Mouse (Mus musculus) CH12.LX (cell line): ENCODE measurements around the gene Rasgrf2. TPM values are rescaled to one million over a fixed set of nuclear protein-coding genes. Genes with fewer than 3 reads are reported as not detected.

Experiments used
- DNase-seq: peaks from one replicate; pipeline ENCODE4 v3.0.0-alpha.2; 2013; ENCODE audit errors: extremely low read depth
- H3K27ac ChIP-seq: 2 replicates; pipeline ENCODE4 v1.5.1; 2012; ENCODE audit warnings: low read depth, mild to moderate bottlenecking, control low read depth, moderate library complexity; ENCODE audit not compliant: insufficient read depth
- H3K27me3 ChIP-seq: replicated peaks from 2 replicates; pipeline ENCODE3; 2012; ENCODE audit warnings: inconsistent platforms
- H3K36me3 ChIP-seq, 2 experiments: replicated peaks in 1 of 2; 2 replicates each; pipeline versions ENCODE3 to v1.6.1; 2012; ENCODE audit warnings: inconsistent platforms in 1 of 2, low read length in 1 of 2, mild to moderate bottlenecking in 1 of 2, mixed read lengths in 1 of 2, moderate library complexity in 1 of 2; ENCODE audit not compliant: control insufficient read depth in 1 of 2, insufficient read depth in 1 of 2
- H3K4me1 ChIP-seq, 2 experiments: 2 replicates each; pipeline ENCODE4 v1.6.1; 2012; ENCODE audit warnings: inconsistent platforms in 1 of 2, moderate library complexity in 1 of 2; ENCODE audit not compliant: insufficient read depth in 2 of 2, control insufficient read depth in 1 of 2
- H3K4me2 ChIP-seq: 2 replicates; pipeline ENCODE4 v1.6.1; 2012; ENCODE audit warnings: low read depth, mild to moderate bottlenecking, control low read depth; ENCODE audit not compliant: poor library complexity, insufficient read depth, severe bottlenecking
- H3K4me3 ChIP-seq, 3 experiments: fragments of 150-350 bp in 1 of 3; sonication (generic) in 1 of 3; replicated peaks in 1 of 3; 2 replicates each; pipeline versions ENCODE3 to v1.5.1; 2011 to 2012; ENCODE audit warnings: low read depth in 2 of 3, low read length in 2 of 3, mild to moderate bottlenecking in 2 of 3, moderate library complexity in 2 of 3, control low read depth in 1 of 3, improper control_type of control experiment in 1 of 3, inconsistent platforms in 1 of 3, mixed read lengths in 1 of 3; ENCODE audit not compliant: poor library complexity in 1 of 3
- H3K79me2 ChIP-seq: replicated peaks from 2 replicates; pipeline ENCODE4 v1.6.1; 2012; ENCODE audit warnings: mild to moderate bottlenecking, moderate library complexity; ENCODE audit not compliant: control insufficient read depth, poor library complexity, insufficient read depth, severe bottlenecking; ENCODE audit errors: extremely low read depth
- H3K9ac ChIP-seq: 2 replicates; pipeline ENCODE4 v1.6.1; 2012; ENCODE audit warnings: low read depth, mild to moderate bottlenecking, control low read depth, moderate library complexity; ENCODE audit not compliant: insufficient read depth
- H3K9me3 ChIP-seq: replicated peaks from 2 replicates; pipeline ENCODE3; 2012; ENCODE audit warnings: low read length, inconsistent platforms, mixed read lengths
- CHD1 ChIP-seq: IDR thresholded peaks from 2 replicates; pipeline ENCODE4 v1.6.1; 2012; ENCODE audit warnings: low read depth, low read length, improper control_type of control experiment, inconsistent platforms
- E2F4 ChIP-seq: IDR thresholded peaks from 2 replicates; pipeline ENCODE4 v1.6.1; 2011; ENCODE audit warnings: low read depth, low read length, improper control_type of control experiment; ENCODE audit not compliant: insufficient replicate concordance
- ELF1 ChIP-seq: IDR thresholded peaks from 2 replicates; pipeline ENCODE4 v1.6.1; 2014; ENCODE audit warnings: low read depth, mild to moderate bottlenecking, inconsistent platforms, low read length, improper control_type of control experiment
- EP300 ChIP-seq: IDR thresholded peaks from 2 replicates; pipeline ENCODE4 v1.6.1; 2011; ENCODE audit warnings: low read length, improper control_type of control experiment
- ETS1 ChIP-seq: conservative IDR thresholded peaks from 2 replicates; pipeline ENCODE4 v1.6.1; 2012; ENCODE audit warnings: low read depth, mild to moderate bottlenecking, inconsistent platforms, low read length, improper control_type of control experiment, moderate library complexity
- JUN ChIP-seq: IDR thresholded peaks from 2 replicates; pipeline ENCODE4 v1.6.1; 2011; ENCODE audit warnings: low read depth, mild to moderate bottlenecking, low read length, improper control_type of control experiment, moderate library complexity; ENCODE audit not compliant: insufficient read depth
- JUND ChIP-seq: conservative IDR thresholded peaks from 2 replicates; pipeline ENCODE4 v1.6.1; 2011; ENCODE audit warnings: low read depth, low read length, improper control_type of control experiment
- KAT2A ChIP-seq: IDR thresholded peaks from 2 replicates; pipeline ENCODE4 v1.6.1; 2012; ENCODE audit warnings: low read length, improper control_type of control experiment, inconsistent platforms; ENCODE audit not compliant: insufficient replicate concordance
- MAX ChIP-seq: IDR thresholded peaks from 2 replicates; pipeline ENCODE4 v1.6.1; 2011; ENCODE audit warnings: low read length, improper control_type of control experiment
- MAZ ChIP-seq: IDR thresholded peaks from 2 replicates; pipeline ENCODE4 v1.6.1; 2012; ENCODE audit warnings: low read depth, mild to moderate bottlenecking, inconsistent platforms, low read length, improper control_type of control experiment, moderate library complexity
- MEF2A ChIP-seq: IDR thresholded peaks from 2 replicates; pipeline ENCODE4 v1.6.1; 2014; ENCODE audit warnings: low read depth, mild to moderate bottlenecking, inconsistent platforms, low read length, improper control_type of control experiment, borderline replicate concordance
- MXI1 ChIP-seq: IDR thresholded peaks from 2 replicates; pipeline ENCODE4 v1.6.1; 2011; ENCODE audit warnings: mild to moderate bottlenecking, low read depth, low read length, improper control_type of control experiment
- MYC ChIP-seq: IDR thresholded peaks from 2 replicates; pipeline ENCODE4 v1.6.1; 2011; ENCODE audit warnings: low read depth, mild to moderate bottlenecking, improper control_type of control experiment, low read length
- NRF1 ChIP-seq: IDR thresholded peaks from 2 replicates; pipeline ENCODE4 v1.6.1; 2014; ENCODE audit warnings: low read depth, mild to moderate bottlenecking, inconsistent platforms, low read length, improper control_type of control experiment, moderate library complexity
- POLR2AphosphoS2 ChIP-seq: IDR thresholded peaks from 2 replicates; pipeline ENCODE4 v1.6.1; 2011; ENCODE audit warnings: low read depth, low read length, improper control_type of control experiment
- RAD21 ChIP-seq: IDR thresholded peaks from 2 replicates; pipeline ENCODE4 v1.6.1; 2011; ENCODE audit warnings: low read depth, mild to moderate bottlenecking, low read length, improper control_type of control experiment, moderate library complexity
- SMC3 ChIP-seq: IDR thresholded peaks from 2 replicates; pipeline ENCODE4 v1.6.1; 2011; ENCODE audit warnings: low read depth, low read length, improper control_type of control experiment
- TBP ChIP-seq: conservative IDR thresholded peaks from 2 replicates; pipeline ENCODE4 v1.6.1; 2011; ENCODE audit warnings: low read depth, low read length, improper control_type of control experiment
- UBTF ChIP-seq: IDR thresholded peaks from 2 replicates; pipeline ENCODE4 v1.6.1; 2012; ENCODE audit warnings: low read depth, mild to moderate bottlenecking, inconsistent platforms, low read length, improper control_type of control experiment, moderate library complexity
- ZC3H11A ChIP-seq: IDR thresholded peaks from 2 replicates; pipeline ENCODE4 v1.6.1; 2012; ENCODE audit warnings: low read depth, mild to moderate bottlenecking, inconsistent platforms, low read length, improper control_type of control experiment
- dilution Hi-C: fragments of 300-500 bp; cut with MboI; formaldehyde crosslinking; loops from 2 replicates; pipeline ENCODE4 v1.14.3; 2020; ENCODE audit warnings: low sequenced_read_pairs; ENCODE audit not compliant: extremely low pct_unique_long_range_greater_than_20kb, extremely low pct_ligation_motif_present
- in situ Hi-C: fragments of 300-500 bp; cut with MboI; formaldehyde crosslinking; loops from 3 replicates; pipeline ENCODE4 v1.14.3; 2019; ENCODE audit warnings: low sequenced_read_pairs, low pct_ligation_motif_present, low pct_unique_long_range_greater_than_20kb, mixed read lengths
- polyA plus RNA-seq: library from polyadenylated mRNA; unstranded; fragments of >175 nt; gene quantifications from 2 replicates; pipeline ENCODE4 v1.2.1, GENCODE M21; 2012; ENCODE audit warnings: low read depth; ENCODE audit not compliant: insufficient read length
- total RNA-seq, 2 experiments: library from RNA; depleted of rRNA; stranded (reverse); fragments of 300-350 nt in 1 of 2; fragments of >200 nt in 1 of 2; gene quantifications; 2 replicates each; pipeline ENCODE4 v1.2.3; 2012 to 2014

Gene Rasgrf2
- total and polyA plus RNA-seq, 3 experiments, result 2.6 to 5.0 (median 4.7) TPM

DNA sequence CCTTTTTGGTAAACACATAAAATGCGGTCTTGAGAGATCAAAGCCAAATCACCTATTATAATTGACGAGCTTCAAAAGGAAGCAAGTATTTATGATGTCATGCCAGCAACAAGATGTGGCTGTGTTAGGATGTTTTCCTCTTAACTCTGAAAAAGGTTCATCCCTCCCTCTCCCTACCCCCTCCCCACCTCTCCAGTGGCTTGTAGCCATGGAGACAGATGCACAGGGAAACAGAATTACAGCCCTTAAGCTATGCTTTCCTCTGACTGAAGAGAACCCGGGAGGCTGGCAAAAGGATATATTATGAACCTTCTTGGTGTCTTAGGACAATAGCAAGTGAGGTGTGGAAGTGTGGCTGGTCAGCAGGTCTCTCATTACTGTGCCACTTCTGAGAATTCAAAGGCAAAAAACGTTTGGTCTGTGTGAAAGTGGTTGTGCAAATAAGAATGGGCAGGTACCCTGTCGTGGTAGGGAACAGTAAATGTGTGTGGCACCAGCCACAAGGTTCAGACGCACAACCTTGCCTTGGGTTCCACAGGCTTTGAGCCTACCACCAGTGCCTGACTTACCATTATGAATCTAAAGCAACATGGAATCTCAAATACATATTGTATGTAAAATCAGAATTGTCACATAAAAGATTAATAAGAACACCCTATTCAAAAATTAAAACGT, 145.4 kb downstream of the Rasgrf2 start:
- no peak overlapping the region for H3K27ac ChIP-seq
- in situ Hi-C loops (no loop called here), dilution Hi-C loops (no loop called here)
- peaks cover 2% of the 10 kb centered on the region for H3K9me3 ChIP-seq
- H3K27me3 ChIP-seq, result no peaks in the 10 kb centered on the region
- no peak overlapping the region for H3K4me2 ChIP-seq
- H3K4me1 ChIP-seq, result no peaks in the 10 kb centered on the region
- H3K9ac ChIP-seq, result no peak overlapping the region
- H3K4me3 ChIP-seq, result no peak overlapping the region
- DNase-seq, result no peak
- no peaks in the 10 kb centered on the region for H3K79me2 ChIP-seq
- H3K36me3 ChIP-seq, result peaks cover 16 to 38% of the 10 kb centered on the region in 2 experiments
- TF ChIP-seq NRF1 (no peak), ZC3H11A (no peak), E2F4 (no peak), ELF1 (no peak), JUN (no peak), EP300 (no peak), POLR2AphosphoS2 (no peak), TBP (no peak), ETS1 (no peak), CHD1 (no peak), MAX (no peak), RAD21 (no peak), KAT2A (no peak), SMC3 (no peak), MEF2A (no peak), UBTF (no peak), MYC (no peak)

DNA sequence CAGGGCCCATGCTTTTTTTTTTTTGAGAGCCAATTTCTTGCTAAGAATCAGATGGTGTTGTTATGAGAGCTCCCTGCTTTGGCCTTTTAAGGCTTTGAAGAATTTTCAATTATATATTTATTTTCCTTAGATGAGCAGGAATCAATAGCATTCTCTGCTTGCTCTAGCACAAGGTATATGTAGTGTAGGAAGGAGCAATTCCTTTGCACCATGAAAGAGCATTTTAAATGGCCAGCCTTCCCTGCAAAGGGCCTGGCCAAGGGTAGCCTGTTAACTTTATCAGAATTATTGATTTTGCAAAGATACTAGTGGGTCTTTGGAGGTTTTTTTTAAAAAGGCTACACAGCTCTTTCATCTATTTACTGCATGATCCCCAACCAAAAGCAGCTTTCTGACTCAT, 146.4 kb downstream of the Rasgrf2 start:
- Histone ChIP-seq H3K4me2 (no peak overlapping the region), H3K27ac (no peak overlapping the region), H3K4me1 (no peaks in the 10 kb centered on the region), H3K36me3 (peaks cover 16 to 43% of the 10 kb centered on the region in 2 experiments), H3K79me2 (no peaks in the 10 kb centered on the region), H3K4me3 (no peak overlapping the region), H3K9ac (no peak overlapping the region), H3K27me3 (no peaks in the 10 kb centered on the region), H3K9me3 (peaks cover 2% of the 10 kb centered on the region)
- no peak for DNase-seq
- in situ Hi-C loops (no loop called here), dilution Hi-C loops (no loop called here)
- TF ChIP-seq JUND, result no peak
- no peak for TF ChIP-seq MXI1
- no peak for TF ChIP-seq POLR2AphosphoS2
- TF ChIP-seq MAZ, result no peak
